Mouse (Mus musculus): Measurements from ENCODE around the gene Cbr2.
"Not testable (repeated sequence)": the region's sequence is repeated elsewhere in the genome, so short reads cannot be mapped to it uniquely, and the experiment has no call there.

Cbr2 gene

DNA sequence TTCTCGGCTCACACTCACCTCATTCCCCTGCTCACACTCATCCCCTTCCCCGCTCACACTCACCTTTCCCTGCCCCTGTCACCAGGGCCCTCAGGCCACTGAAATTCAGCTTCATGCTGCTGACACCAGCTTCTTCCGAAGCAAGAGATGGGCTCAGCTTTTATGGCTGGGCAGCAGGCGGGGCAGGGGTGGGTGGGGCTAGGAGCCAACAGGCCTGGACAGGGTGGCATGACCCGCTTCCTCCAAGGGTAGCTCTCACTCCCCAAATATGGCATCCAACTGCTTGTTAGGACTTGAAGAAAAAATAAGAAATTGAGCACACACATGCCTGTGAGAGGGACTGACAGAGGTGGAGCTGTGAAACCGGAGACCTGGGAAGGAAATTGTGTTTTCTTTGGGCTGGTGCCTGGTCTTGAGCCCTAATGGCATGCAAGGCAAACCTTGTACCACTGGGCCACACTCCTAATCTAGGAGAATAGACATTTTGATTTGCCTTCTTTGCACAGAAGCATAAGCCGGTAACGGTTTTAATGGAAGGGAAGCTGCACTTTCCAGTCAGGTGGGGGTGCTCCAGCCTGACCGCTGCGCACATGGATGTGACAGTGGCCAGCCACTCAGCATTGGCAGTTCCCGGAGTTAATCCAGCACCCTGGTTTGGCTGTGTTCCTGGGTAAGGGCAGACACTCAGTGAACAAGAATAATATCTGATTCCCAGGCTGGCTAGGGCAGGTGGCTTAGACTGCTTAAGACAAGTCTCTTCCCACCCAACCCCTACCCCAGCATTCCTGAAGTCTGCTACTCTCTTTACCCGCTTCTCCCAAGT, at the start of gene Cbr2:
Gene Cbr2 (minus strand): TSS at position 257 of the 823 bp plus-strand sequence.
- DNase-seq (ENCODE audit: low read depth, low spot score) = peak; percentile 63

- DNase-seq (ENCODE audit: low read depth, low spot score) = not testable (repeated sequence)
Measured at GRCm38 (mm10) chr11:120781361-120781760, 49.4 kb upstream of the Cbr2 start.

GRCm38 (mm10) chr11:120779876-120780275, 48.0 kb upstream of the Cbr2 start:
- DNase-seq (ENCODE audit: low read depth, low spot score) = no peak

DNA sequence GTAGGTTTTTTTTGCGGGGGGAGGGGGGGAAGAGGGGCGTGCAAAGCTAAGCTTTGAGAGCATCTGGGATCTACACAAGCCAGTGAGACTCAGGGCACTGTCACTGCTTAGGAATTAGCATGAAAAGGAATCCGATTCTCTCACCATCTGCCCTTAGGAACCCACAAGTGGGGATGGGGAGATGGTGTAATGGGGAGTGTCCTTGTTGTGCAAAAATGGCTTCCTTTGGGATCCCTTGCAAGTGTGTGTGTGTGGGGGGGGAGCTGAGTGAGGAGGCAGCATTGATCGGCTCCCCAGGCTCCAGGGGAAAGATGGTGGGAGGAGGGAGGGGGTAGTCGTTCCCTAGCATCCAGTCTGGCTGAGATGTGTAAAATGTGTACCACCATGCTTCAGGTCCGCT, 45.2 kb upstream of the Cbr2 start:
- no peak for DNase-seq (ENCODE audit: low read depth, low spot score)

DNA sequence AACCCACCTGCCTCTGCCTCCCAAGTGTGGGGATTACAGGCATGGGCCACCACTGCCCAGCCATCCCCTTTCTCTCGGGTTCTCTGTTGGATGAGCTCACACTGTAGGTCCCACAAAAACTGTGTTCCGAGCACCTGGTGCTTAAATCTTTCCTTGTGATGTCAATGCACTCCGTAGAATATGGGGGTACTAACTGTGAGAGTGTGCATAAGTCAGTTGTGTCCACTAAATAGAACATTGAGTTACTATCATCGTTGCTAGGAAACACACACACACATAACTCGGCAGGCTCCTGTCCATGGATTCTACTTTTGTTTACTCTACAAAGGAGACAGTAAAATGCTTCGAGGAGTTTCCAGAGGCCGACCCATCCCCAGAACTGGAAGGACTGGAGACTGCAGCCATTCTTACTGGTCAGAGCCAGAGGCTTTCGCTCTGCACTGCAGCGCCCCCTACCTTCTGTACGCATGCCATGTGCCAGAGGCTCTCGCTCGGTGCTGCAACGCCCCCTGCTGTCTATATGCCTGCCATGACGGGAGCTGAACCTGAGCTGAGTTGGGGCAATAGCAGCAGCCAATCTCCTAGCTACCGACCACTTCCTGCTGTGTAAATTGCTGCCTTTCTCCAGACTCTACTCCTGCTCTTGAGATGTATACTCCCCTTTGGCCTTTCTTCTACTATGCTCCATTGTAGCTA, 44.0 kb upstream of the Cbr2 start:
- peak; percentile 90 for DNase-seq (ENCODE audit: low read depth, low spot score)

- DNase-seq (ENCODE audit: low read depth, low spot score) = no peak
Measured at GRCm38 (mm10) chr11:120773463-120774190, 41.7 kb upstream of the Cbr2 start.

GRCm38 (mm10) chr11:120772749-120773148, 40.8 kb upstream of the Cbr2 start:
- no peak for DNase-seq (ENCODE audit: low read depth, low spot score)

DNA sequence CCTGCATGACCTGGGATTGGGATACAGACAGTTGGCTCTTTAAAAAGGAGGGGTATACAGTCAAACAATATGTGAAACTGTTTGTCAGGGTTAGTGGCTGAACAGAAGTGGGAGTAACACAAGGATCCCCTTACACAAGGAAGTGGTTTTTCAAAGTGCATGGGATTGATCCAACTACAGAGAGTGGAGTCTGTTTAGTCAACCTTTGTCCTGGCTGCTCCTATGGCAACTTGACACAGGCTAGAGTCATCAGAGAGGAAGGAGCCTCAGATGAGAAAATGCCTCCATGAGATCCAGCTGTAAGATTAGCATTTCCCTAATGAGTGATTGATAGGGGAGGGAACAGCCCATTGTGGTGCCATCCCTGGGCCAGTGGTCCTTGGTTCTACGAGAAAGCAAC, 36.3 kb upstream of the Cbr2 start:
- DNase-seq (ENCODE audit: low read depth, low spot score) = no peak

DNA sequence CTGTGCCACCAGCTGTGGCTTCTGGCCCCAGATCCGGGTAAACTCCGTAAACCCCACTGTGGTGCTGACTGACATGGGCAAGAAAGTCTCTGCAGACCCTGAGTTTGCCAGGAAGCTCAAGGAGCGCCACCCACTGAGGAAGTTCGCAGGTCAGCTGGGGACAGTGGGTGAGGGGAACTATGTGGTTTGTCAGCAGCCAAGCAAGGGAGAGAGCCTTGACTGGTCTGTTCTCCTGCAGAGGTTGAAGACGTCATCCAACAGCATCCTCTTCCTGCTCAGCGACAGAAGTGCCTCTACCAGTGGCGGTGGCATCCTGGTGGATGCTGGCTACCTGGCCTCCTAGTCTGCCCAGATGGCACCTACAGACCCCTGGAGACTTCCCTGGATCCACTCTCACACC, 35.1 kb upstream of the Cbr2 start:
- not testable (repeated sequence) for DNase-seq (ENCODE audit: low read depth, low spot score)

- DNase-seq (ENCODE audit: low read depth, low spot score) = not testable (repeated sequence)
Measured at GRCm38 (mm10) chr11:120763121-120763999, 31.4 kb upstream of the Cbr2 start.

DNA sequence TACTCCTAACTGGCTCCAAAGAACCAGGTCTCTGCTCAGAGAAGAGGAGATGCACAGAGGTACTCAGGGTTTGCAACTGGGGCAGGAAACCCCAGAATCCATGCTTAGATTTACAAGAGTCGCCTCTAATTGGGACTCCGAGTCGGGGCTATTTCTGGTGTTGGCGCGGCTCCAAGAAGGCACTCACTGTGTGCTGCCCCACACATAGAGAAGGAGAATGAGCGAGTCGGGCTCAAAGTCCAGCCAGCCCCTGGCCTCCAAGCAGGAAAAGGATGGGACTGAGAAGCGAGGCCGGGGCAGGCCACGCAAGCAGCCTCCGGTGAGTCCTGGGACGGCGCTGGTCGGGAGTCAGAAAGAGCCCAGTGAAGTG, 30.7 kb upstream of the Cbr2 start, which contains the start of gene Hmga1b:
Gene Hmga1b (plus strand): TSS at position 123 of the 370 bp plus-strand sequence.
- not testable (repeated sequence) for DNase-seq (ENCODE audit: low read depth, low spot score)

DNA sequence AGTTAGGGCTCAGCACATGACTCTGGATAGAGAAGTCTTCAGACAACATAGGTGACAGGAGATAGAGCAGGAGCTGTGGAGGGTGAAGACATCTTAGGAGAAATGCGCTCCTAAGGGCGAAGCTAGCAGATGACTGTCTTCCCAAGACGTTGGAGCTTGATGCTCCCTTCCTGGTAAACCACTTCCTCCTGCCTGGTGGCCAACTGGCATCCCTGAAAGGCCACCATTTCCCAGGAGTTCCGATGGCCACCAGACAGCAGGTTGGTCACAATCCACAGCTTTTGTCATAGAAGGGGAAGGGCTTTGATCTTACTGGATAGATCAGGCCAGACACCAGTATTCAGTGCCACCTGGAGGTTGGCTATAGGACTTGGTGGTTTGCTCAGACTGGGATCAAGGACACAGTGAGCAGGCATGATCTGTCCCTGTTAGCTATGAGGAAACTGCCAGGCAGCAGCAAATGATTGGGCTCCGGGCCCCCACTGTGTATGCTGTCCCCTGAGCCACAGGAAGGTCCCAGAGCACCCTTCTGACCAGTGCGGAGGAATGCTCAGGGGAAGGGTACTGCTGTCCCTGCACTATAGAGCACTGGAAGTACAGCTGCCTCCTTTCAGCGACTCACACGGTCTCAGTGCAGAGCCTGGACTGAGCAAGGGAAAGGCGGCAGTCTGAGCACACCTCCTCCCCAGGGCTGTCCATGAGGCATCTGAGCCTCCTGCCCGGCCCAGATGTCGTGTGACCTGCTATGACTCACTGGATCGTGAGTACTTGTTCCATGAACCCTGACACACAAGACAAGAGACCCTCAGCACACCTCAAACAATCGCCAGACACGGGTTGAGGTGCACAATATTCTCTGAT, 30.1 kb upstream of the Cbr2 start:
- DNase-seq (ENCODE audit: low read depth, low spot score) = no peak

- no peak for DNase-seq (ENCODE audit: low read depth, low spot score)
Measured at GRCm38 (mm10) chr11:120760236-120760635, 28.3 kb upstream of the Cbr2 start.

- DNase-seq (ENCODE audit: low read depth, low spot score) = no peak
Measured at GRCm38 (mm10) chr11:120751606-120752005, 19.7 kb upstream of the Cbr2 start.

DNA sequence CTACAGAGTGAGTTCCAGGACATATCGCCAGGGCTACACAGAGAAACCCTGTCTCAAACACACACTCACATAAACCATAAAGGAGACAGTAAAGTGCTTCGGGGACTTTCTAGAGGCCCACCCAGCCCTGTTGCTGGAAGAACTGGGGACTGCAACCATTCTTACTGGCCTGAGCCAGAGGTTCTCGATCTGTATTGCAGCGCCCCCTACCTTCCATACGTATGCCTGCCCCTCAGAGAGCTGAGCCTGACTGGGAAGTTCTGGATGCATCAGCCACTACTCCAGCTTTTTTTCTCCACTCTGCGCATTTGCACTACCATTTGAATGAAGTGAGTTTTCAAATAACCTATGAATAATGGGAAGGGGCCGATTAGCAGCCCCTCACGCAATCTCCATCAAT, 17.5 kb upstream of the Cbr2 start:
- no peak for DNase-seq (ENCODE audit: low read depth, low spot score)

- DNase-seq (ENCODE audit: low read depth, low spot score) = no peak
Measured at GRCm38 (mm10) chr11:120747974-120748373, 16.1 kb upstream of the Cbr2 start.

DNA sequence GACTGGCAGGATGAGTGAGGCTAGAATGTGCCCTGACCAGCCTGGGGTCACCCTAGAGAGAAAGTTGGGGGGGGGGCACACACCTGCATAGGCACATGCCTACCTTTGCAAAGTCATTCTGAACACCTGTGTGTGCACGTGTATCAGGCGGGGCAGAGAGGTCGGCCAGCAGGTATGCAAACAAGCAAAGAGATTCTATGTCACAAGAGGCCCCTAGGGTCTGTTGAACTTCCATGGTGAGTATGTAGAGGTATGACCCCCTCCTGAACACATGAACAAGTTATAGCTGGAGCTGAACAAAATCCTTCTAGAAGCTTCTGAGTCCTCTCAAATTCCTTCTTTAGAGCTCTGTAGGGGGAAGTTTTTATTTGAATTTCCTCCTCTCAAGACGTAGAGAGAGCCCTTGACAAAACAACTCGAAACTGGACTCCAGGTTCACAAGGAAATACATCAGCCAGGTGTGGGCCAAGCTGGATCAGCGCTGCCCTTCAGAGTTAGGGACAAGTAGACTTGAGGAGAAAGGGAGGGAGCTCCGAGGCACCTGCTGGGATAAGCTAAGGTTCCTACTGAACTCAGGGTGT, 12.3 kb upstream of the Cbr2 start:
- no peak for DNase-seq (ENCODE audit: low read depth, low spot score)

DNA sequence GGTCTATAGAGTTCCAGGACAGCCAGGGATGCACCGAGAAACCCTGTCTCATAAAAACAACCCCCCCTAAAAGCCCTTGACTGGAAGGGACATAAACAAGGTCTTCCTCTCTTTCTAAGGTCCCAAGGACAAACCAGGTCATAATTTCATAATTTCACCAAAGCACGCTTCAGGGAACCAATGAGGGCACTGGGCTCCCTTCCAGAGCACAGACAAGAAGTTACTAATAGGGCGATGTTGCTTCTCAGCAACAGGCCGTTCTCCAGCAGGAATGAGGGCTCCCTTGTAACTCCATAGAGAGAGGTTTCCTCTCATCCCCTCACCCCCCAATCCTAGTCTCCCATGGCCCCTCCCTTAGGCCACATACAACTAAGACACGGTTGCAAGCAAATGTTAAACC, 9.1 kb upstream of the Cbr2 start:
- DNase-seq (ENCODE audit: low read depth, low spot score) = no peak

- DNase-seq (ENCODE audit: low read depth, low spot score) = no peak
Measured at GRCm38 (mm10) chr11:120736424-120736823, 4.5 kb upstream of the Cbr2 start.

DNA sequence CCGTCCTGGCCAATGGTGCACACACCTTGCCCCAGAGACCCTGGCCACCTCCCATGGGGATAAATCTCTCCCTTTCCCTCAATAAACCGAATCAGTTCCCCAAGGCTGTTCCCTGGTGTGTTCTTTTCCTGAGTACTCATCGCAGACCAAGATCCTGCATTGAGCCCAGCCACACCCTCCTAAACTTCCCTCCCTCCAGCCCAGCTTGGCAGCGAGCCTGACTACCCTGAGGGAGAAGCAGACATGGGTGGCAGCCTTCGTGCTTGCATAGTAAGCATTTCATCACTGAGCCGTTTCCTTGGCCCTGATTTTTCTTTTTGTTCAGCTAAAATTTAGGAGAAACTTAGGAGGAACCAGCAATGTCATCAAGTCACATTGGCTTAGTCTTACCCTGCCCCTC, 1.6 kb upstream of the Cbr2 start:
- DNase-seq (ENCODE audit: low read depth, low spot score) = no peak

Measured in skeletal muscle tissue, adult 2 months (tissue).